Mouse (Mus musculus) forebrain, embryonic 10.5 days (tissue): ENCODE results near the gene Scn4b. TPM values are rescaled to one million over a fixed set of nuclear protein-coding genes. Genes with fewer than 3 reads are reported as not detected.
A peak's percentile ranks its signal among the peaks of the same experiment; 100 is the strongest.

Source experiments
- DNase-seq: peaks from one replicate; pipeline ENCODE4 v3.0.0-alpha.2; 2017; ENCODE audit warnings: low spot score; ENCODE audit errors: extremely low spot score
- H3K27ac ChIP-seq: fragments of 300-500 bp; sonication (generic); 2 replicates; pipeline ENCODE4 v1.5.1; 2016; ENCODE audit warnings: mild to moderate bottlenecking
- H3K27me3 ChIP-seq: fragments of 300-500 bp; sonication (generic); 2 replicates; pipeline ENCODE4 v1.6.1; 2016; ENCODE audit warnings: mild to moderate bottlenecking; ENCODE audit not compliant: poor library complexity, severe bottlenecking
- H3K36me3 ChIP-seq: fragments of 300-500 bp; sonication (generic); replicated peaks from 2 replicates; pipeline ENCODE4 v1.6.1; 2016; ENCODE audit warnings: mild to moderate bottlenecking, moderate library complexity
- H3K4me1 ChIP-seq: fragments of 300-500 bp; sonication (generic); 2 replicates; pipeline ENCODE4 v1.6.1; 2016
- H3K4me3 ChIP-seq: fragments of 300-500 bp; sonication (generic); 2 replicates; pipeline ENCODE4 v1.5.1; 2016; ENCODE audit warnings: mild to moderate bottlenecking, moderate library complexity
- H3K9me3 ChIP-seq: fragments of 300-500 bp; sonication (generic); 2 replicates; pipeline ENCODE4 v1.6.1; 2016; ENCODE audit warnings: mild to moderate bottlenecking, moderate library complexity
- WGBS: fragments of 180-500 bp; shearing (Covaris S2); methylation state at CpG from one replicate; pipeline ENCODE4 v1.1.7; 2016; 5-methylcytosine and 5-hydroxymethylcytosine counted together
- polyA plus RNA-seq: library from polyadenylated mRNA; unstranded; fragments of >200 nt; fragmentation: Nextera tagmentation; extraction: Ambion mirVana; gene quantifications from 2 replicates; pipeline ENCODE4 v1.2.1, GENCODE M21; 2016

Scn4b gene
- polyA plus RNA-seq, 1 experiment from 2014 or later = 0.41 TPM

DNA sequence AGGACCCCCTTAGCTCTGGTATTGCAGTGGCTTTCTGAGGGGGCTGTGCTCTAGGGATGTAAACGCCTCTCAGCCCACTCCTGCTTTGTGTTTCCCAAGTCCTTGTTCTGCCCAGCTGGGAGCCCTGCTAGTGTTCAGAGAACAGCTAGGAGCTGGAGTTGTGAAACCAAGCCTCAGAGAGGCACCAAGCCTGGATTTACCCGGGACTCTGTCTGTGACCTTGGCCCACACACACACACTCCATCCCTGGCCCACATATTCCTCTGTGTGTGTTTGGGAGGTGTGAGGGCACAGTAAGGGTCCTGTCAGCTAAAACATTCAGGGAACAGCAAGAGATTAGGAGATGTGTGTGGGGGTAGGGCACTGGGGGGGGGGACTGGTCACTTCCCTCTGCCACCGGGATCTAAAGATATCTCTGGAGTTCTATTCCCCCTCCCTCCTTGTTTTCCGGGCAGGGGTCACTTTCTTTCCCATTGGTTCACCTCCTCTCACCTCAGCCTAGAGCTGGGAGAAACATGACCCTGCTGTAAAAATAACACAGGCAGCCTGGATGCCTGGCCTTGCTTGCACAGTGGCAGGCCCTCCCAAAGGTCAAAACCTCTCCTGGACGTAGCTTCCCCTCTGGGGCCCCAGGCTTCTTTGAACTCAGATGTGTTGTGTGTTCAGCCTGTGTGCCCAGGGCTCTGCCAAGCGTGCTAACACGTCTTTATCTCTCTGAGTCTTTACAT is 1.6 kb upstream of the Scn4b start:
- H3K27ac ChIP-seq = 0 out of 2 replicates have a peak overlapping the region, but pooled peaks have one; percentile 44
- 9% methylated on average over 7 of the region's 7 CpGs for WGBS
- no peaks in the 10 kb centered on the region for H3K36me3 ChIP-seq
- H3K4me1 ChIP-seq = peaks cover 73% of the 10 kb centered on the region
- peaks cover 96% of the 10 kb centered on the region for H3K27me3 ChIP-seq
- H3K9me3 ChIP-seq = no peaks in the 10 kb centered on the region
- no peak for DNase-seq
- no peak overlapping the region for H3K4me3 ChIP-seq

DNA sequence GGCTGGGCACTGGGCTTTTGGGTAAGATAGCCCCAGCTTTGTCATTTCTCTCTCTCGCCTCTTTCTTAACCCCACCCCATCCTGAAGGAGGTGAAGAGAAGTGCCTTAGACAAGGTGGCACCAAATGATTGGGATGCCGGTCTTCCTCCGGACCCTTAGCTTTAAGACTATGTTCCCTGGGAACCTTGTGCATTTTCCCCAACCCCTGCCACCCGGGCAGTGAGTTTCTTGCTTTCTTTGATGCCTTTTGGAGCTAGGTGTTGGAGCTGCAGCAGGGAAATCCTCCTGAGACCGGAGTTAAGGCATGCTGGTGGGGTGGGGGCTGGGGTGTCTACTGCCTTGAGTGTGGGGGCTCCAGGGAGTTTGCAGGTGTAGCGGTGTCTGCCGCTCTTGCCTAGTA is 887 bp downstream of the Scn4b start:
- H3K27ac ChIP-seq = 0 out of 2 replicates have a peak overlapping the region, but pooled peaks have one; percentile 20
- no peaks in the 10 kb centered on the region for H3K9me3 ChIP-seq
- H3K4me1 ChIP-seq = peaks cover 70% of the 10 kb centered on the region
- peaks cover 100% of the 10 kb centered on the region for H3K27me3 ChIP-seq
- peak overlapping the region; percentile 59 for H3K4me3 ChIP-seq
- 4% methylated on average over 7 of the region's 7 CpGs for WGBS
- DNase-seq = no peak
- no peaks in the 10 kb centered on the region for H3K36me3 ChIP-seq

- Histone ChIP-seq H3K4me1 (peaks cover 58% of the 10 kb centered on the region), H3K4me3 (no peak overlapping the region), H3K27ac (no peak overlapping the region), H3K9me3 (no peaks in the 10 kb centered on the region), H3K27me3 (peaks cover 100% of the 10 kb centered on the region), H3K36me3 (no peaks in the 10 kb centered on the region)
- DNase-seq = no peak
- 41% methylated on average over 7 of the region's 7 CpGs for WGBS
These were observed 2.8 kb downstream of the Scn4b start for GRCm38 (mm10) chr9:45140945-45141344.

DNA sequence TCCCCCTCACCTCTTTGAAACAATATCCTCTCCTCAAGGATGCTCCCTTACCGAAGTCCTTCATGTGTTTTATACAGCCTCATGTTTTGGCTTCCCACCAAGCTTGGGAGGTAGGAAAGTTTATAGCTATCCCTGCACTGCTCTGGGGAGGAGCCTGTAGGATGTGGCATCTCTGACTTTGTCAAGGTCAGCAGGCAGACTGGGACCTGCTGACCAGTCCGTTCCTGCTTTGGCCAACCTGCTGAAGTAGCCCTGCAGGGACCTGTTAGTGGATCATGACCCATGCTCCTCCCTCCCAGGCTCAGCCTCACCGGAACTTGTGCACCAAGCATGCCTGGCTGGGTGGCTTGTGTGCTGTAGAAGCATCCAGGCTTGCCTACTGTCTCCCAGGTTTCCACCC is 4.5 kb downstream of the Scn4b start:
- Histone ChIP-seq H3K27me3 (peaks cover 100% of the 10 kb centered on the region), H3K27ac (no peak overlapping the region), H3K4me1 (peaks cover 43% of the 10 kb centered on the region), H3K4me3 (no peak overlapping the region), H3K9me3 (no peaks in the 10 kb centered on the region), H3K36me3 (no peaks in the 10 kb centered on the region)
- DNase-seq = no peak
- WGBS = 63% methylated on average over 3 of the region's 3 CpGs

DNA sequence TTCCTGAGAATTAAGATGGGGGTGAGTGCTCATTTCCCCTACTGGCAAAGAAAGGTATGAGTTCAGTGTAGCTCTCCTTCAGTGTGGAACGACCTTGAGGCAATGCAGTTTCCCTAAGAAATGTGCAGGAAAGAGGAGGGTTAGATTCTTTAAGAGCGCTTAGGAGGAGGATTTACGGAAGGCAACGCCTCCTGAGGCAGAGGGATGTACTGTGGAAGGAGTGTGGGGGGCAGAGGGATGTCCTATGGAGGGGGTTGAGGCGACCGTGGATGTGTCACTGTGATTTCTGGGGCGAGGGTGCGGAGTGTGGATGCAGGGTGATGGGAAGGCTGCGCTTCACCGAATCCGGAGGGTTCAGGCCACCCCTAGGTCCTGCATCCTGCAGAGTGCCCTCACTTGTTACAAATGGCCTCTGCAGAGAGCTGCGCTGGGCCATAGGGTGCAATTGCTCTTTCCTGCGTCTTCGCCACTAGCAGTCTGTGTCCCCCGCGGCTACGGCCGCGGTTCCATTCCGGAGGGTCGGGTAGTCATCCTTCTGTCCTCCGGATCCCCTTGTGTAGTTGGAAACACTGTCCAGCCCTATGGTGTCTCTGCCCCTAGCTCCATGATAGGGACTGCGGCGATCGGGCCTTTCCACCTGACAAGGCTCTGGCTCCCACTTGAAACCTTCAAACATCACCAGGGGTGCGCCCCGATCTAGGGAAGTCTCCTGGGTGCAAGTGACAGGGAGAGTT is 7.5 kb downstream of the Scn4b start:
- DNase-seq = no peak
- H3K9me3 ChIP-seq = no peaks in the 10 kb centered on the region

DNA sequence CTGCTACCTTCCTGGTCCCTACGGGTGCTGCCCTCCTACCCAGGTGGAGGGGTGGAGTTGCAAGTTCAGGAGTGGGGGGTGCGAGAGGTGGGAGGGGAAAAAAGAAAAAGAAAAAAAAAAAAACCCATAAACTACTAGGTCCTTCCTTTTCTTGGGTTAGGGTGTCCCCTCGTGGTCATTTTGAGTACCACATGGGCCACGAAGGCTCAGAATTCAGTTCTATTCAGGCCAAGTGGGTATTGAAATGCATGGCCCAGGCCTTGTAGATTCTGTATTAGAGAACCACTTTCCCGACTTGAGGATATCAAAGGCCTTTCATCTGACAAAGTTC is 8.0 kb downstream of the Scn4b start:
- 1% methylated on average over 5 of the region's 5 CpGs for WGBS
- H3K36me3 ChIP-seq = no peaks in the 10 kb centered on the region
- H3K27ac ChIP-seq = no peak overlapping the region
- H3K27me3 ChIP-seq = peaks cover 87% of the 10 kb centered on the region
- peaks cover 18% of the 10 kb centered on the region for H3K4me1 ChIP-seq
- DNase-seq = peak; percentile 54
- H3K4me3 ChIP-seq = peak overlapping the region; percentile 53
- no peaks in the 10 kb centered on the region for H3K9me3 ChIP-seq

More for the DNA sequence above, 7.5 kb downstream of the Scn4b start:
- peaks cover 23% of the 10 kb centered on the region for H3K4me1 ChIP-seq
- H3K27me3 ChIP-seq = peaks cover 92% of the 10 kb centered on the region
- H3K27ac ChIP-seq = no peak overlapping the region
- peak overlapping the region; percentile 53 for H3K4me3 ChIP-seq
- WGBS = 3% methylated on average over 27 of the region's 27 CpGs
- no peaks in the 10 kb centered on the region for H3K36me3 ChIP-seq

GRCm38 (mm10) chr9:45150933-45151332 is 12.7 kb downstream of the Scn4b start:
- no peak overlapping the region for H3K4me3 ChIP-seq
- peaks cover 2% of the 10 kb centered on the region for H3K4me1 ChIP-seq
- H3K27ac ChIP-seq = no peak overlapping the region
- H3K36me3 ChIP-seq = no peaks in the 10 kb centered on the region
- H3K9me3 ChIP-seq = no peaks in the 10 kb centered on the region
- H3K27me3 ChIP-seq = peaks cover 40% of the 10 kb centered on the region
- 71% methylated on average over 1 of the region's 1 CpGs for WGBS
- DNase-seq = no peak

- H3K4me3 ChIP-seq = no peak overlapping the region
- peaks cover 15% of the 10 kb centered on the region; the same call in 1 of the 2 replicates for H3K27me3 ChIP-seq
- no peaks in the 10 kb centered on the region for H3K4me1 ChIP-seq
- DNase-seq = no peak
- no peaks in the 10 kb centered on the region for H3K36me3 ChIP-seq
- no peaks in the 10 kb centered on the region for H3K9me3 ChIP-seq
- 79% methylated on average over 7 of the region's 7 CpGs for WGBS
- no peak overlapping the region for H3K27ac ChIP-seq
These were observed 15.2 kb downstream of the Scn4b start for GRCm38 (mm10) chr9:45153361-45153760.

DNA sequence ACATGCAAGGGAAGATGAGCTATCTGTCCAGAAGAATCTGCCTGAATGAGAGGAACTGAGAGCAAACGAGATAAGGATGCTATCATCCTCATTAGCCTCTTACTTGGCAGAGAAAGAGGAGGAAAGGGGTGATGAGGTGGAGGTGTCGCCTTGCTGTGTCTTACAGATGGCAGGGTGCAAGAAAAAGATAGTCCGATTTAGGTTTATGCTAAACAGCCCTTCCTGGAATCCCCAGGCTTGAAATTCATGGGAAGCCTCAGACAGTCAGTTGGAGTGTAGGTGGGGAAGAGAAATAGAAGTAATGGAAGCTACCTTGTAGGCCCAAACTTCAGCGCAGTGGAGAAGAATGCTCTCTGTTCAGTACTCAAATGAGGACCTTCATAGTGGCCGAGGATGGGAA is 29.7 kb downstream of the Scn4b start:
- DNase-seq = no peak
- H3K27me3 ChIP-seq = no peaks in the 10 kb centered on the region
- no peaks in the 10 kb centered on the region for H3K4me1 ChIP-seq
- H3K4me3 ChIP-seq = no peak overlapping the region
- no peak overlapping the region for H3K27ac ChIP-seq
- H3K36me3 ChIP-seq = no peaks in the 10 kb centered on the region
- WGBS = 80% methylated on average over 5 of the region's 5 CpGs
- no peaks in the 10 kb centered on the region for H3K9me3 ChIP-seq

DNA sequence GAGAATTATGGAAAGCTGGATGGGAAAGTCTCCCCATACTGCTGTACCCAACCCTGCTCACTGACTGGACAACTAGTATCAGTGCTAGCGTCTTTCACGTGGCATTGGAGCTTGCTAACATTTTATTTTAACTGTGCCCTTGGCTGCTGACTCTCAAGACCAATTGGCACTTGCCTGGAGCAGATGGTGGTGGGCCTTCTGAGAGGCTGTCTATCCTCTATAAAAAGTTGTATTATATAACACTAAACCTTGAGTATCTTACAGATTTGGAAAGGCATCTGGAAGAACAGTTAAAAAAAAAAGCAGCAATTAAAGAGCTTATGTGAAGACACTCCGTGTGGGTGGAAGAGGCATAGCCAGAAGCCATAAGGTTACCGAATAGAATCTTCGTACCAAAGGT is 32.0 kb downstream of the Scn4b start:
- Histone ChIP-seq H3K9me3 (no peaks in the 10 kb centered on the region), H3K4me3 (no peak overlapping the region), H3K27me3 (no peaks in the 10 kb centered on the region), H3K4me1 (no peaks in the 10 kb centered on the region), H3K27ac (no peak overlapping the region), H3K36me3 (no peaks in the 10 kb centered on the region)
- no peak for DNase-seq
- 89% methylated on average over 5 of the region's 5 CpGs for whole genome bisulfite sequencing

DNA sequence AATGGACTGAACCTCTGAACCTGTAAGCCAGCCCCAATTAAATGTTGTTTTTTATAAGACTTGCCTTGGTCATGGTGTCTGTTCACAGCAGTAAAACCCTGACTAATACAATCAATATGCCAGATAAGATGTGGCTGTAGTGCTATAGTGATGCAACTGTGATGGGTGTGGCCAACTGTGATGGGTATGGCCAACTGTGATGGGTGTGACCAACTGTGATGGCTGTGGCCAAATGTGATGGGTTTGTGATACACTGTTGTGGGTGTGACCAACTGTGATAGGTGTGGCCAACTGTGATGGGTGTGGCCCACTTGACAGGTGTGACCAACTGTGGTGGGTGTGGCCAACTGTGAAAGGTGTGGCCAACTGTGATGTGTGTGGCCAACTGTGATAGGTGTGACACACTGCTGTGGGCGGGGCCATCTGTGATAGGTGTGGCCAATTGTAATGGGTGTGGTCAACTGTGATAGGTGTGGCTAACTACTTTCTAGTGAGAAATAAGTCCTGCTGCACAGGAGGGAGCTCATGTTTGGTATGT is 32.9 kb downstream of the Scn4b start:
- Histone ChIP-seq H3K27ac (no peak overlapping the region), H3K4me1 (no peaks in the 10 kb centered on the region), H3K4me3 (no peak overlapping the region), H3K9me3 (no peaks in the 10 kb centered on the region), H3K27me3 (no peaks in the 10 kb centered on the region), H3K36me3 (no peaks in the 10 kb centered on the region)
- DNase-seq = no peak
- 81% methylated on average over 1 of the region's 1 CpGs for whole genome bisulfite sequencing

GRCm38 (mm10) chr9:45173475-45173874 is 35.3 kb downstream of the Scn4b start:
- Histone ChIP-seq H3K4me1 (no peaks in the 10 kb centered on the region), H3K4me3 (no peak overlapping the region), H3K9me3 (no peaks in the 10 kb centered on the region), H3K36me3 (no peaks in the 10 kb centered on the region), H3K27ac (no peak overlapping the region), H3K27me3 (no peaks in the 10 kb centered on the region)
- WGBS = 73% methylated on average over 3 of the region's 3 CpGs
- no peak for DNase-seq

GRCm38 (mm10) chr9:45179282-45179681 is 41.1 kb downstream of the Scn4b start:
- H3K27me3 ChIP-seq = no peaks in the 10 kb centered on the region
- H3K4me3 ChIP-seq = no peak overlapping the region
- no peak for DNase-seq
- 85% methylated on average over 5 of the region's 5 CpGs for WGBS
- H3K36me3 ChIP-seq = no peaks in the 10 kb centered on the region
- H3K27ac ChIP-seq = no peak overlapping the region
- no peaks in the 10 kb centered on the region for H3K4me1 ChIP-seq
- no peaks in the 10 kb centered on the region for H3K9me3 ChIP-seq
